Mouse (Mus musculus): ENCODE data around the gene Prss41. TPM values are rescaled to one million over a fixed set of nuclear protein-coding genes. Genes with fewer than 3 reads are reported as not detected.
"Not testable (repeated sequence)": the region's sequence is repeated elsewhere in the genome, so short reads cannot be mapped to it uniquely, and the experiment has no call there.

Prss41 gene
- 0.06 TPM in 1 of 2 replicates, not detected in the other for polyA plus RNA-seq (2015; fragmentation: Nextera tagmentation; extraction: Ambion mirVana)

DNA sequence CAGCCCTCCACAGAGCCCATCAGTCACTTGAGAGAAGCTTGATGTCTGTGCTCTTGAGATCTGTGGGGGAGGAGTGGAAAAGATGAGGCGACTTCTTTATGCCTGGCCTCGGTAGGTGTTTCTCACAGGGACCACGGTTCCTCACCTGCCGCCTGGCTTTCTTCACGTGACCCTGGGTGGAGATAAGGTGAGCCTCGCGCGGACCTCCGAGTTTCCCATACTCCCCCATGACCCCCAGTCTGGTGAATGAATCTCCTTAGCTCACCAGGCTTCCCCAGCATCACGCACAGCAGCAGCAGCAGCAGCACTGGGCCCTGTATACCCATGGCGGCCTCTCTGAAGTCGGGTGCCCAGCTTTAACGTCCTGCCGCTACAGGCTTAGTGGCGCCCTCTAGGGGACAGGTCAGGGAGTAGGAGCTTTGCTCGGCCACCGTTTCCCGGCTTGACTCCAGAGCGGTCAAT, at the start of gene Prss41, which contains the start of gene Prss32:
Gene Prss41, minus strand, starts transcription at position 361 of the 462 bp plus-strand sequence.
Gene Prss32, plus strand, starts transcription at position 44 of the 462 bp plus-strand sequence.
- H3K36me3 ChIP-seq (ENCODE audit: control insufficient read depth, insufficient read depth) = no peaks in the 10 kb centered on the region
- ATAC-seq (ENCODE audit: low read depth) = 0 out of 2 replicates have a peak, but pooled peaks have one; percentile 13
- no peaks in the 10 kb centered on the region for H3K9me3 ChIP-seq (replicated peaks; ENCODE audit: control insufficient read depth, low read length)
- no peaks in the 10 kb centered on the region; the same call in 1 of the 2 replicates for H3K4me1 ChIP-seq (ENCODE audit: control insufficient read depth, low read depth, low read length)
- H3K9ac ChIP-seq (ENCODE audit: low read depth, low read length) = no peak within 1 kb of the TSS
- 16% methylated on average over 19 of the region's 19 CpGs for WGBS (ENCODE audit: insufficient replicate concordance)
- no peaks in the 10 kb centered on the region for H3K27me3 ChIP-seq (ENCODE audit: control insufficient read depth, insufficient read depth, low read depth, low read length)
- peak within 1 kb of the TSS; percentile 41 for H3K4me2 ChIP-seq (ENCODE audit: low read depth, low read length)
- peak within 1 kb of the TSS; percentile 17 for H3K4me3 ChIP-seq (ENCODE audit: low read depth, low read length)
- no peak within 1 kb of the TSS for H3K27ac ChIP-seq (ENCODE audit: low read length)

- not testable (repeated sequence) for H3K9ac ChIP-seq (ENCODE audit: low read depth, low read length); H3K36me3 ChIP-seq (ENCODE audit: control insufficient read depth, insufficient read depth); H3K4me3 ChIP-seq (ENCODE audit: low read depth, low read length); H3K27ac ChIP-seq (ENCODE audit: low read length); H3K9me3 ChIP-seq (replicated peaks; ENCODE audit: control insufficient read depth, low read length); H3K4me1 ChIP-seq (ENCODE audit: control insufficient read depth, low read depth, low read length); H3K27me3 ChIP-seq (ENCODE audit: control insufficient read depth, insufficient read depth, low read depth, low read length); ATAC-seq (ENCODE audit: low read depth); H3K4me2 ChIP-seq (ENCODE audit: low read depth, low read length)
- 46% methylated on average over 4 of the region's 4 CpGs for WGBS (ENCODE audit: insufficient replicate concordance)
Observed at GRCm38 (mm10) chr17:23880576-23880975, 36.6 kb upstream of the Prss41 start, which contains the start of the genes Dcpp1 and Dcpp2. Dcpp1 (plus strand) TSS chr17:23880876. Dcpp2 (plus strand) TSS chr17:23880880.

- Histone ChIP-seq H3K9me3 (replicated peaks; ENCODE audit: control insufficient read depth, low read length) (no peaks in the 10 kb centered on the region), H3K9ac (ENCODE audit: low read depth, low read length) (no peak overlapping the region), H3K36me3 (ENCODE audit: control insufficient read depth, insufficient read depth) (no peaks in the 10 kb centered on the region), H3K4me1 (ENCODE audit: control insufficient read depth, low read depth, low read length) (no peaks in the 10 kb centered on the region), H3K27ac (ENCODE audit: low read length) (no peak overlapping the region), H3K4me2 (ENCODE audit: low read depth, low read length) (no peak overlapping the region), H3K4me3 (ENCODE audit: low read depth, low read length) (no peak overlapping the region), H3K27me3 (ENCODE audit: control insufficient read depth, insufficient read depth, low read depth, low read length) (no peaks in the 10 kb centered on the region)
- 76% methylated on average over 2 of the region's 2 CpGs for WGBS (ENCODE audit: insufficient replicate concordance)
- ATAC-seq (ENCODE audit: low read depth) = no peak
Observed at GRCm38 (mm10) chr17:23877166-23877565, 33.2 kb upstream of the Prss41 start.

GRCm38 (mm10) chr17:23876741-23877140, 32.8 kb upstream of the Prss41 start:
- H3K4me1 ChIP-seq (ENCODE audit: control insufficient read depth, low read depth, low read length) = no peaks in the 10 kb centered on the region
- H3K9me3 ChIP-seq (replicated peaks; ENCODE audit: control insufficient read depth, low read length) = no peaks in the 10 kb centered on the region
- H3K36me3 ChIP-seq (ENCODE audit: control insufficient read depth, insufficient read depth) = no peaks in the 10 kb centered on the region
- H3K4me3 ChIP-seq (ENCODE audit: low read depth, low read length) = no peak overlapping the region
- 37% methylated on average over 3 of the region's 3 CpGs for WGBS (ENCODE audit: insufficient replicate concordance)
- H3K27ac ChIP-seq (ENCODE audit: low read length) = no peak overlapping the region
- ATAC-seq (ENCODE audit: low read depth) = no peak
- no peaks in the 10 kb centered on the region for H3K27me3 ChIP-seq (ENCODE audit: control insufficient read depth, insufficient read depth, low read depth, low read length)
- H3K4me2 ChIP-seq (ENCODE audit: low read depth, low read length) = no peak overlapping the region
- no peak overlapping the region for H3K9ac ChIP-seq (ENCODE audit: low read depth, low read length)

GRCm38 (mm10) chr17:23873884-23874856, 30.2 kb upstream of the Prss41 start:
- Histone ChIP-seq H3K4me2 (ENCODE audit: low read depth, low read length) (no peak overlapping the region), H3K9me3 (replicated peaks; ENCODE audit: control insufficient read depth, low read length) (no peaks in the 10 kb centered on the region), H3K36me3 (ENCODE audit: control insufficient read depth, insufficient read depth) (no peaks in the 10 kb centered on the region), H3K27me3 (ENCODE audit: control insufficient read depth, insufficient read depth, low read depth, low read length) (no peaks in the 10 kb centered on the region), H3K4me1 (ENCODE audit: control insufficient read depth, low read depth, low read length) (no peaks in the 10 kb centered on the region), H3K4me3 (ENCODE audit: low read depth, low read length) (no peak overlapping the region), H3K27ac (ENCODE audit: low read length) (no peak overlapping the region), H3K9ac (ENCODE audit: low read depth, low read length) (no peak overlapping the region)
- no peak for ATAC-seq (ENCODE audit: low read depth)
- WGBS (ENCODE audit: insufficient replicate concordance) = 29% methylated on average over 8 of the region's 8 CpGs

- Histone ChIP-seq H3K4me1 (ENCODE audit: control insufficient read depth, low read depth, low read length) (no peaks in the 10 kb centered on the region), H3K4me2 (ENCODE audit: low read depth, low read length) (no peak overlapping the region), H3K27ac (ENCODE audit: low read length) (no peak overlapping the region), H3K4me3 (ENCODE audit: low read depth, low read length) (no peak overlapping the region), H3K36me3 (ENCODE audit: control insufficient read depth, insufficient read depth) (no peaks in the 10 kb centered on the region), H3K9ac (ENCODE audit: low read depth, low read length) (no peak overlapping the region), H3K9me3 (replicated peaks; ENCODE audit: control insufficient read depth, low read length) (no peaks in the 10 kb centered on the region), H3K27me3 (ENCODE audit: control insufficient read depth, insufficient read depth, low read depth, low read length) (no peaks in the 10 kb centered on the region)
- no peak for ATAC-seq (ENCODE audit: low read depth)
- WGBS (ENCODE audit: insufficient replicate concordance) = 68% methylated on average over 11 of the region's 11 CpGs
Observed at GRCm38 (mm10) chr17:23868513-23868912, 24.5 kb upstream of the Prss41 start.

- Histone ChIP-seq H3K9me3 (replicated peaks; ENCODE audit: control insufficient read depth, low read length) (no peaks in the 10 kb centered on the region), H3K4me1 (ENCODE audit: control insufficient read depth, low read depth, low read length) (no peaks in the 10 kb centered on the region), H3K36me3 (ENCODE audit: control insufficient read depth, insufficient read depth) (no peaks in the 10 kb centered on the region), H3K4me2 (ENCODE audit: low read depth, low read length) (no peak within 1 kb of the TSS), H3K4me3 (ENCODE audit: low read depth, low read length) (no peak within 1 kb of the TSS), H3K27me3 (ENCODE audit: control insufficient read depth, insufficient read depth, low read depth, low read length) (no peaks in the 10 kb centered on the region), H3K9ac (ENCODE audit: low read depth, low read length) (no peak within 1 kb of the TSS), H3K27ac (ENCODE audit: low read length) (no peak within 1 kb of the TSS)
- 76% methylated on average over 15 of the region's 15 CpGs for WGBS (ENCODE audit: insufficient replicate concordance)
- no peak for ATAC-seq (ENCODE audit: low read depth)
Observed at GRCm38 (mm10) chr17:23867756-23868155, 23.8 kb upstream of the Prss41 start, which contains the start of gene Prss21. Prss21 (plus strand) TSS chr17:23868056.

GRCm38 (mm10) chr17:23862926-23863325, 19.0 kb upstream of the Prss41 start:
- Histone ChIP-seq H3K9ac (ENCODE audit: low read depth, low read length) (no peak overlapping the region), H3K9me3 (replicated peaks; ENCODE audit: control insufficient read depth, low read length) (no peaks in the 10 kb centered on the region), H3K4me2 (ENCODE audit: low read depth, low read length) (no peak overlapping the region), H3K27ac (ENCODE audit: low read length) (no peak overlapping the region), H3K4me1 (ENCODE audit: control insufficient read depth, low read depth, low read length) (no peaks in the 10 kb centered on the region), H3K4me3 (ENCODE audit: low read depth, low read length) (no peak overlapping the region), H3K36me3 (ENCODE audit: control insufficient read depth, insufficient read depth) (no peaks in the 10 kb centered on the region), H3K27me3 (ENCODE audit: control insufficient read depth, insufficient read depth, low read depth, low read length) (no peaks in the 10 kb centered on the region)
- no peak for ATAC-seq (ENCODE audit: low read depth)
- 63% methylated on average over 4 of the region's 4 CpGs for WGBS (ENCODE audit: insufficient replicate concordance)

DNA sequence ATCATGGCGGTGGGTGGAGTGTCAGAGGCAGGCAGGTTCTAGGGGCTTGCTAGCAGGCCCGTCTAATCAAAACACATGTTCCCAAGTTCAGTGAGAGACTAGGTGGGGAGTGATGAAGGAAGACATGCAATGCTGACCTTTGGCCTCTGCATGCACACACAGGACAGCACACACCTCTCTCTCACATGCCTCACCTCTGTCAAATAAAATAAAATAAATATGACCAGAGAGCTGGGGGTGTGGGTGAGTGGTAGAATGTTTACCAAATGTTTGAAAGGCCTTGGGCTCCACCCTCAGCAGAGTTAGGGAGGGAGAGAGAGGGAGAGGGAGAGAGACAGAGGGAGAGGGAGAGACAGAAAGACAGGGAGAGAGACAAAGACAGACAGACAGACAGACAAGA, 13.9 kb upstream of the Prss41 start:
- 69% methylated on average over 2 of the region's 2 CpGs for WGBS (ENCODE audit: insufficient replicate concordance)
- Histone ChIP-seq H3K27me3 (ENCODE audit: control insufficient read depth, insufficient read depth, low read depth, low read length) (no peaks in the 10 kb centered on the region), H3K9me3 (replicated peaks; ENCODE audit: control insufficient read depth, low read length) (no peaks in the 10 kb centered on the region), H3K4me3 (ENCODE audit: low read depth, low read length) (no peak overlapping the region), H3K4me1 (ENCODE audit: control insufficient read depth, low read depth, low read length) (no peaks in the 10 kb centered on the region), H3K9ac (ENCODE audit: low read depth, low read length) (no peak overlapping the region), H3K36me3 (ENCODE audit: control insufficient read depth, insufficient read depth) (no peaks in the 10 kb centered on the region), H3K27ac (ENCODE audit: low read length) (no peak overlapping the region), H3K4me2 (ENCODE audit: low read depth, low read length) (no peak overlapping the region)
- peak; percentile 69 for ATAC-seq (ENCODE audit: low read depth)
